9 mouse cellular contexts compared by ENCODE assay signal in the genomic region with DNA sequence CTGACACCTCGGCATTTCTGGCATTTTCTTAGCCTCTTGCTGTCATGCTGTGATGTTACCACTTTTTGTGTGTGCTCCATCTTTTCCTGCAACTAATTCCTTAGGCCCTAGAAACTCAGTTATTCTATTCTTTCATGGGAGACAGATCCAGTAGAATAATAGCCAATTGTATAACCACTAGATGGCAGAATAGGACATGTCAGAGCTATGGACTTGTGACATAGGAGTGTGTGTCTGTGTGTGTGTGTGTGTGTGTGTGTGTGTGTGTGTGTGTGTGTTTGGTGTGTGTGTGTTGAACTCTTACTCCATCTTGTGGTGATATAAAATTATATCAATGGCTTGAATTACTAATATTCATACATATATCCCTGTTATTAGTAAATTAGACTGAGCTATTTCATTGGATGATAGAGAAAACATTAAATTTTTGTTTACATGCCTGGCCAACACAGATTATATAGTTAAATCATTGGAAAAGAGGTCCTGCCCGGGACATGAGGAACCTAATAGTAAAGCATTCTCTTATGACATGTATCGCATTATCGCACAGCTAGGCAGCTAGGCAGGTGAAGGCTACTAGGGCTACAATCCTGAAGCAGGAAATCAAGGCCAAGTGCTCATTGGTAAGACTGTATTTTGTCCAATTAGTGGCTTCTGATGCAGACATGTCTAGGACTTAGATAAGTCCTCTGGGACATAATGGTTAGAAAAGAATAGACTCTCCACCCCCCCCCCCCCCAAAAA. TPM values are rescaled to one million over a fixed set of nuclear protein-coding genes. Genes with fewer than 3 reads are reported as not detected.
A peak's percentile ranks its signal among the peaks of the same experiment; 100 is the strongest.
DNase-seq lines count a peak whose midpoint lies in the region; ATAC-seq and TF ChIP-seq lines count a peak whose summit lies in the region.
"Had no signal": no experiment of that assay in that cellular context is flagged by ENCODE, and none has a peak within 500 bp of the region (broad histone marks: within the 10 kb centered on the region; RNA-seq: fewer than 3 reads in every experiment).

No protein-coding gene starts in this region.

- H3K4me2 ChIP-seq in midbrain, postnatal 0 days (ENCODE audit: low read depth, low read length, poor library complexity, severe bottlenecking): no peak overlapping the region

- H3K27ac ChIP-seq in layer of hippocampus, adult 2 months: no peak overlapping the region
- H3K27ac ChIP-seq in midbrain, postnatal 0 days (ENCODE audit: low read depth, low read length): no peak overlapping the region
- H3K27ac ChIP-seq: macrophage had no signal

- H3K27me3 ChIP-seq in midbrain, postnatal 0 days (ENCODE audit: insufficient read depth, low read length): no peaks in the 10 kb centered on the region

- H3K9me3 ChIP-seq in midbrain, postnatal 0 days (ENCODE audit: low read length): no peaks in the 10 kb centered on the region

- peak; percentile 69 for TF ChIP-seq CTCF in layer of hippocampus, adult 2 months (conservative IDR thresholded peaks at IDR 0.05)
- TF ChIP-seq CTCF in midbrain, postnatal 0 days (IDR thresholded peaks at IDR 0.05): peak; percentile 92

- peak; percentile 83 for ATAC-seq in CD4-positive, CD25-positive, alpha-beta regulatory T cell, adult 4 months
- peak; percentile 81; the same call in 1 of the 2 replicates for ATAC-seq in midbrain, postnatal 0 days (ENCODE audit: low FRiP score)

- H3K4me1 ChIP-seq in midbrain, postnatal 0 days (ENCODE audit: insufficient read depth, low read length): no peaks in the 10 kb centered on the region

- DNase-seq in layer of hippocampus, adult 2 months (ENCODE audit: low spot score in 2 of 2): peak; percentile 30 to 34
- no peak for DNase-seq in layer of hippocampus, postnatal 36 days
- peak; percentile 26 for DNase-seq in ZHBTc4 (ENCODE audit: low read depth, low spot score)
- peak; percentile 22 for DNase-seq in fibroblast of lung, adult 2 months (ENCODE audit: low read depth)
- DNase-seq in kidney, postnatal 14 days: peak; percentile 52
- peak; percentile 88 for DNase-seq in midbrain, postnatal 0 days (ENCODE audit: low spot score)
- DNase-seq in frontal cortex, postnatal 14 days (ENCODE audit: low spot score in 2 of 2): no peak

- no peaks in the 10 kb centered on the region for H3K36me3 ChIP-seq in midbrain, postnatal 0 days (ENCODE audit: insufficient read depth, low read length)

- 78% methylated on average over 4 of the region's 4 CpGs for WGBS in midbrain, postnatal 0 days

- H3K9ac ChIP-seq in midbrain, postnatal 0 days (replicated peaks; ENCODE audit: low read length, poor library complexity, severe bottlenecking): no peak overlapping the region

- no peak overlapping the region for H3K4me3 ChIP-seq in layer of hippocampus, adult 2 months
- H3K4me3 ChIP-seq in midbrain, postnatal 0 days (ENCODE audit: low read depth, low read length): no peak overlapping the region

RNA-seq across cellular contexts. Expression of gene Pgrmc2, which starts 40.5 kb away (rescaled TPM):
- 10 to 100 TPM; 54.4 to 56.4 TPM for total RNA-seq in layer of hippocampus, adult 2 months (2021)
- total RNA-seq in layer of hippocampus, postnatal 36 days (2021): 10 to 100 TPM; 54.1 to 55.0 TPM
- 1 to 10 TPM; 3.2 to 4.1 TPM for polyA plus RNA-seq in CD4-positive, CD25-positive, alpha-beta regulatory T cell, adult 4 months (2017; shearing (Covaris generic))
- total RNA-seq in midbrain, postnatal 0 days (2014; rRNA removed): 28.4 and 32.0 TPM in 2 replicates
- 24.5 and 27.9 TPM in 2 replicates for polyA plus RNA-seq in midbrain, postnatal 0 days (2015; fragmentation: Nextera tagmentation; extraction: Ambion mirVana)

Comparison
In these comparisons a context has a peak if more than half of its experiments do, and no peak if none do; other contexts are left out.
1. DNase-seq: peak in layer of hippocampus, adult 2 months (2 of 2), ZHBTc4 (single experiment), fibroblast of lung, adult 2 months (single experiment), kidney, postnatal 14 days (single experiment) and midbrain, postnatal 0 days (single experiment); none in layer of hippocampus, postnatal 36 days (0 of 2) and frontal cortex, postnatal 14 days (0 of 2).